Mouse (Mus musculus) lung, postnatal 0 days (tissue): ENCODE measurements around the gene Otor. TPM values are rescaled to one million over a fixed set of nuclear protein-coding genes. Genes with fewer than 3 reads are reported as not detected.

Source experiments
- ATAC-seq: fragments of 200-750 bp; cut with Nextera tagmentation; 2 replicates; pipeline ENCODE4 v1.8.0; 2017; ENCODE audit warnings: moderate library complexity
- DNase-seq: peaks from one replicate; pipeline ENCODE4 v3.0.0-alpha.2; 2016; ENCODE audit warnings: low spot score
- H3K27ac ChIP-seq: fragments of 300-500 bp; sonication (generic); 2 replicates; pipeline ENCODE4 v1.5.1; 2014; ENCODE audit warnings: antibody characterized with exemption, mild to moderate bottlenecking, low read length, mixed read lengths
- H3K27me3 ChIP-seq: fragments of 300-500 bp; sonication (generic); replicated peaks from 2 replicates; pipeline ENCODE4 v1.6.1; 2014; ENCODE audit warnings: low read length, mixed read lengths; ENCODE audit not compliant: insufficient read depth
- H3K36me3 ChIP-seq: fragments of 300-500 bp; sonication (generic); 2 replicates; pipeline ENCODE4 v1.6.1; 2014; ENCODE audit warnings: low read length, mixed read lengths; ENCODE audit not compliant: insufficient read depth
- H3K4me1 ChIP-seq: fragments of 300-500 bp; sonication (generic); 2 replicates; pipeline ENCODE4 v1.6.1; 2014; ENCODE audit warnings: antibody characterized with exemption, low read depth, low read length, mixed read lengths; ENCODE audit not compliant: insufficient read depth
- H3K4me2 ChIP-seq: fragments of 300-500 bp; sonication (generic); replicated peaks from 2 replicates; pipeline ENCODE4 v1.6.1; 2014; ENCODE audit warnings: low read depth, mild to moderate bottlenecking, low read length, moderate library complexity, mixed read lengths
- H3K4me3 ChIP-seq: fragments of 300-500 bp; sonication (generic); 2 replicates; pipeline ENCODE4 v1.5.1; 2014; ENCODE audit warnings: low read depth, low read length
- H3K9ac ChIP-seq: fragments of 300-500 bp; sonication (generic); replicated peaks from 2 replicates; pipeline ENCODE4 v1.6.1; 2014; ENCODE audit warnings: low read depth, mild to moderate bottlenecking
- H3K9me3 ChIP-seq: fragments of 300-500 bp; sonication (generic); 2 replicates; pipeline ENCODE4 v1.6.1; 2016; ENCODE audit warnings: low read length, mixed read lengths
- CTCF ChIP-seq: IDR thresholded peaks from 2 replicates; pipeline ENCODE4 v1.5.1; 2016; ENCODE audit warnings: antibody characterized with exemption, mild to moderate bottlenecking
- EP300 ChIP-seq: IDR thresholded peaks from 2 replicates; pipeline ENCODE4 v1.6.1; 2016; ENCODE audit warnings: antibody characterized with exemption, mild to moderate bottlenecking, control low read depth
- WGBS: fragments of 180-500 bp; shearing (Covaris S2); extraction: QIAGEN DNeasy Blood & Tissue Kit; methylation state at CpG from one replicate; pipeline ENCODE4 v1.1.7; 2014; 5-methylcytosine and 5-hydroxymethylcytosine counted together
- polyA plus RNA-seq: library from polyadenylated mRNA; unstranded; fragments of >200 nt; fragmentation: Nextera tagmentation; extraction: Ambion mirVana; gene quantifications from 2 replicates; pipeline ENCODE4 v1.2.1, GENCODE M21; 2015

Otor gene
- polyA plus RNA-seq, 1 experiment from 2014 or later = not detected

- TF ChIP-seq EP300 = no peak
- no peak for TF ChIP-seq CTCF
- Histone ChIP-seq H3K4me3 (no peak overlapping the region), H3K27me3 (no peaks in the 10 kb centered on the region), H3K9ac (no peak overlapping the region), H3K9me3 (no peaks in the 10 kb centered on the region), H3K36me3 (no peaks in the 10 kb centered on the region), H3K4me2 (no peak overlapping the region), H3K27ac (no peak overlapping the region), H3K4me1 (no peaks in the 10 kb centered on the region)
- no peak for ATAC-seq
- WGBS = 60% methylated on average over 3 of the region's 3 CpGs
- no peak for DNase-seq
Measured at GRCm38 (mm10) chr2:143117453-143117852, 39.2 kb downstream of the Otor start.

- Histone ChIP-seq H3K36me3 (no peaks in the 10 kb centered on the region), H3K4me1 (no peaks in the 10 kb centered on the region), H3K4me2 (no peak overlapping the region), H3K9me3 (no peaks in the 10 kb centered on the region), H3K4me3 (no peak overlapping the region), H3K9ac (no peak overlapping the region), H3K27ac (no peak overlapping the region), H3K27me3 (no peaks in the 10 kb centered on the region)
- ATAC-seq (no peak), DNase-seq (no peak)
- TF ChIP-seq CTCF (no peak), EP300 (no peak)
- WGBS = 77% methylated on average over 7 of the region's 7 CpGs
Measured at GRCm38 (mm10) chr2:143118221-143118620, 39.9 kb downstream of the Otor start.

- H3K27me3 ChIP-seq = no peaks in the 10 kb centered on the region
- H3K4me1 ChIP-seq = no peaks in the 10 kb centered on the region
- H3K27ac ChIP-seq = no peak overlapping the region
- WGBS = 56% methylated on average over 5 of the region's 5 CpGs
- DNase-seq = no peak
- no peak overlapping the region for H3K4me3 ChIP-seq
- ATAC-seq = no peak
- H3K4me2 ChIP-seq = no peak overlapping the region
- no peaks in the 10 kb centered on the region for H3K9me3 ChIP-seq
- no peaks in the 10 kb centered on the region for H3K36me3 ChIP-seq
- TF ChIP-seq EP300 = no peak
- no peak overlapping the region for H3K9ac ChIP-seq
Measured at GRCm38 (mm10) chr2:143131098-143131646, 52.9 kb downstream of the Otor start.

Other genes with a start within 250 kb of the Otor start
- gene Kif16b, start 176.9 kb upstream of the Otor start, polyA plus RNA-seq = 6.4 and 8.5 TPM in 2 replicates
- 51.3 and 53.0 TPM in 2 replicates for gene Snrpb2, start 15.4 kb upstream of the Otor start, polyA plus RNA-seq